In genomic region chr7:114118180-114118579, GRCm38 (mm10) we compare ENCODE assay signal across 8 mouse cellular contexts. TPM values are rescaled to one million over a fixed set of nuclear protein-coding genes. Genes with fewer than 3 reads are reported as not detected.
DNase-seq lines count a peak whose midpoint lies in the region; ATAC-seq and TF ChIP-seq lines count a peak whose summit lies in the region.

No protein-coding gene starts in this region.

- H3K4me2 ChIP-seq in embryonic facial prominence, embryonic 12.5 days (replicated peaks) = peak overlapping the region; percentile 75
- H3K4me2 ChIP-seq in liver, postnatal 0 days (ENCODE audit: low read depth, low read length) = peak overlapping the region; percentile 75

- H3K36me3 ChIP-seq in heart, embryonic 10.5 days = 0 out of 2 replicates have a peak, but pooled peaks cover 5% of the 10 kb centered on the region
- no peaks in the 10 kb centered on the region for H3K36me3 ChIP-seq in heart, adult 2 months (ENCODE audit: control insufficient read depth, insufficient read depth, low read length)
- H3K36me3 ChIP-seq in embryonic facial prominence, embryonic 12.5 days = no peaks in the 10 kb centered on the region
- H3K36me3 ChIP-seq in liver, postnatal 0 days (replicated peaks; ENCODE audit: insufficient read depth, low read length) = no peaks in the 10 kb centered on the region

- TF ChIP-seq CTCF in heart, adult 2 months (IDR thresholded peaks at IDR 0.05) = no peak
- TF ChIP-seq CTCF in liver, postnatal 0 days (IDR thresholded peaks at IDR 0.05; ENCODE audit: low read depth) = no peak

- H3K27ac ChIP-seq in heart, embryonic 10.5 days = peak overlapping the region; percentile 19; the same call in 1 of the 2 replicates
- no peak overlapping the region for H3K27ac ChIP-seq in heart, adult 2 months
- no peak overlapping the region for H3K27ac ChIP-seq in embryonic facial prominence, embryonic 12.5 days
- H3K27ac ChIP-seq in liver, postnatal 0 days (ENCODE audit: low read depth) = no peak overlapping the region

- H3K4me3 ChIP-seq in heart, embryonic 10.5 days = peak overlapping the region; percentile 96
- no peak overlapping the region; the same call in 1 of the 2 replicates for H3K4me3 ChIP-seq in heart, adult 2 months
- H3K4me3 ChIP-seq in embryonic facial prominence, embryonic 12.5 days = no peak overlapping the region; the same call in 1 of the 2 replicates
- 0 out of 2 replicates have a peak overlapping the region, but pooled peaks have one; percentile 78 for H3K4me3 ChIP-seq in liver, postnatal 0 days (ENCODE audit: low read depth, low read length)

- H3K79me2 ChIP-seq in heart, adult 2 months (replicated peaks; ENCODE audit: control insufficient read depth, insufficient read depth, low read length) = no peaks in the 10 kb centered on the region

- no peaks in the 10 kb centered on the region for H3K27me3 ChIP-seq in heart, embryonic 10.5 days (ENCODE audit: insufficient read depth, poor library complexity, severe bottlenecking)
- no peaks in the 10 kb centered on the region for H3K27me3 ChIP-seq in heart, adult 2 months (ENCODE audit: control insufficient read depth, insufficient read depth, low read length)
- H3K27me3 ChIP-seq in embryonic facial prominence, embryonic 12.5 days = no peaks in the 10 kb centered on the region
- 0 out of 2 replicates have a peak, but pooled peaks cover 3% of the 10 kb centered on the region for H3K27me3 ChIP-seq in liver, postnatal 0 days (ENCODE audit: insufficient read depth, low read length)

- no peak for ATAC-seq in embryonic facial prominence, embryonic 12.5 days (ENCODE audit: insufficient number of reproducible peaks, insufficient read depth, low FRiP score, low TSS enrichment)
- ATAC-seq in liver, postnatal 0 days = no peak

- peaks cover 23% of the 10 kb centered on the region for H3K4me1 ChIP-seq in heart, embryonic 10.5 days
- H3K4me1 ChIP-seq in heart, adult 2 months (ENCODE audit: control insufficient read depth, insufficient read depth, low read length) = no peaks in the 10 kb centered on the region; the same call in 1 of the 2 replicates
- peaks cover 10% of the 10 kb centered on the region for H3K4me1 ChIP-seq in embryonic facial prominence, embryonic 12.5 days
- H3K4me1 ChIP-seq in liver, postnatal 0 days (ENCODE audit: insufficient read depth) = no peaks in the 10 kb centered on the region

- intact Hi-C loops in heart, adult 2 months (cut with DNase I) = loop anchor here (5.0 kb wide), 4 partner anchors 51 to 134 kb away; partner anchors contain the start of gene Copb1

- H3K9ac ChIP-seq in heart, adult 2 months (ENCODE audit: low read depth, low read length) = no peak overlapping the region
- H3K9ac ChIP-seq in embryonic facial prominence, embryonic 12.5 days = no peak overlapping the region
- no peak overlapping the region for H3K9ac ChIP-seq in liver, postnatal 0 days (replicated peaks)

- no peaks in the 10 kb centered on the region for H3K9me3 ChIP-seq in heart, embryonic 10.5 days
- H3K9me3 ChIP-seq in embryonic facial prominence, embryonic 12.5 days = no peaks in the 10 kb centered on the region
- H3K9me3 ChIP-seq in liver, postnatal 0 days (ENCODE audit: low read length) = no peaks in the 10 kb centered on the region

- 43% methylated on average over 7 of the region's 7 CpGs for WGBS in heart, embryonic 10.5 days
- 56% methylated on average over 7 of the region's 7 CpGs for WGBS in heart, adult 2 months
- 25% methylated on average over 7 of the region's 7 CpGs for WGBS in embryonic facial prominence, embryonic 12.5 days
- 46% methylated on average over 7 of the region's 7 CpGs for WGBS in liver, postnatal 0 days (ENCODE audit: insufficient replicate concordance)

- no peak for TF ChIP-seq POLR2A in heart, adult 2 months (IDR thresholded peaks at IDR 0.05; ENCODE audit: insufficient read depth, low read depth, low read length)

- no peak for DNase-seq in heart, embryonic 10.5 days (ENCODE audit: low spot score)
- no peak for DNase-seq in heart, adult 2 months
- DNase-seq in kidney, adult 18-20 months = peak; percentile 26
- no peak for DNase-seq in liver, postnatal 0 days
- DNase-seq in adrenal gland, postnatal 14 days = no peak
- no peak for DNase-seq in spleen, postnatal 36 days (ENCODE audit: low spot score in 2 of 2)
- no peak for DNase-seq in left cerebral cortex, adult 18-20 months (ENCODE audit: low spot score in 2 of 2)

- no peak for TF ChIP-seq EP300 in heart, adult 2 months (IDR thresholded peaks at IDR 0.05; ENCODE audit: insufficient read depth, low read depth, low read length)
- no peak for TF ChIP-seq EP300 in liver, postnatal 0 days (IDR thresholded peaks at IDR 0.05; ENCODE audit: low read depth)

RNA-seq across cellular contexts. Expression of gene Rras2, which starts 0.6 kb away (rescaled TPM):
- polyA plus RNA-seq in heart, embryonic 10.5 days (2016; fragmentation: Nextera tagmentation; extraction: Ambion mirVana) = 51.8 and 57.5 TPM in 2 replicates
- 10 to 100 TPM; 48.5 to 52.0 TPM for total RNA-seq in heart, adult 2 months (2021)
- 17.5 and 29.8 TPM in 2 replicates for polyA plus RNA-seq in heart, adult 2 months (2012; rRNA removed)
- 23.4 and 24.4 TPM in 2 replicates for polyA plus RNA-seq in embryonic facial prominence, embryonic 12.5 days (2016; fragmentation: Nextera tagmentation; extraction: Ambion mirVana)
- 8.1 and 8.7 TPM in 2 replicates for polyA plus RNA-seq in liver, postnatal 0 days (2015; fragmentation: Nextera tagmentation; extraction: Ambion mirVana)
- total RNA-seq in adrenal gland, postnatal 14 days (2021) = 36.1 and 44.4 TPM in 2 replicates
- 10 to 100 TPM; 13.9 to 15.7 TPM for total RNA-seq in left cerebral cortex, adult 18-20 months (2021)

Comparison
In these comparisons a context has a peak if more than half of its experiments do, and no peak if none do; other contexts are left out.
1. H3K4me3 ChIP-seq: peak in heart, embryonic 10.5 days (single experiment) and liver, postnatal 0 days (single experiment); none in heart, adult 2 months (single experiment) and embryonic facial prominence, embryonic 12.5 days (single experiment).